Mouse (Mus musculus) limb, embryonic 14.5 days (tissue): ENCODE results near the gene 2210407C18Rik. TPM values are rescaled to one million over a fixed set of nuclear protein-coding genes. Genes with fewer than 3 reads are reported as not detected.

Experiments used
- ATAC-seq: fragments of 200-750 bp; cut with Nextera tagmentation; 2 replicates; pipeline ENCODE4 v1.8.0; 2017; ENCODE audit warnings: low read depth, moderate number of reproducible peaks, moderate TSS enrichment; ENCODE audit not compliant: low FRiP score
- DNase-seq: peaks from one replicate; pipeline ENCODE4 v3.0.0-alpha.2; 2015; ENCODE audit warnings: low spot score
- H3K27ac ChIP-seq: fragments of 300-500 bp; sonication (generic); replicated peaks from 2 replicates; pipeline ENCODE4 v1.5.1; 2014; ENCODE audit warnings: low read depth, mild to moderate bottlenecking, low read length, moderate library complexity, mixed read lengths
- H3K27me3 ChIP-seq: fragments of 300-500 bp; sonication (generic); 2 replicates; pipeline ENCODE4 v1.6.1; 2014; ENCODE audit warnings: low read length, mixed read lengths; ENCODE audit not compliant: control insufficient read depth, insufficient read depth
- H3K36me3 ChIP-seq: fragments of 300-500 bp; sonication (generic); 2 replicates; pipeline ENCODE4 v1.6.1; 2014; ENCODE audit warnings: mild to moderate bottlenecking, low read length, moderate library complexity, mixed read lengths; ENCODE audit not compliant: control insufficient read depth, insufficient read depth
- H3K4me1 ChIP-seq: fragments of 300-500 bp; sonication (generic); 2 replicates; pipeline ENCODE4 v1.6.1; 2014; ENCODE audit warnings: antibody characterized with exemption, low read length, mixed read lengths; ENCODE audit not compliant: control insufficient read depth, insufficient read depth
- H3K4me2 ChIP-seq: fragments of 300-500 bp; sonication (generic); replicated peaks from 2 replicates; pipeline ENCODE4 v1.6.1; 2014; ENCODE audit warnings: low read depth, mild to moderate bottlenecking, low read length, moderate library complexity; ENCODE audit not compliant: severe bottlenecking
- H3K4me3 ChIP-seq: fragments of 300-500 bp; sonication (generic); replicated peaks from 2 replicates; pipeline ENCODE4 v1.5.1; 2014; ENCODE audit warnings: low read length
- H3K9ac ChIP-seq: fragments of 300-500 bp; sonication (generic); 2 replicates; pipeline ENCODE4 v1.6.1; 2014; ENCODE audit warnings: mild to moderate bottlenecking, low read depth, low read length, moderate library complexity; ENCODE audit not compliant: severe bottlenecking
- H3K9me3 ChIP-seq: fragments of 300-500 bp; sonication (generic); 2 replicates; pipeline ENCODE4 v1.6.1; 2016; ENCODE audit warnings: low read length; ENCODE audit not compliant: control insufficient read depth
- POLR2A ChIP-seq: fragments of 200-500 bp; IDR thresholded peaks from 2 replicates; pipeline ENCODE4 v1.8.0; 2012; ENCODE audit warnings: inconsistent platforms, mild to moderate bottlenecking, moderate library complexity, borderline replicate concordance; ENCODE audit not compliant: insufficient read depth, insufficient read length; ENCODE audit errors: extremely low read depth
- WGBS: fragments of 180-500 bp; shearing (Covaris S2); extraction: QIAGEN DNeasy Blood & Tissue Kit; methylation state at CpG from one replicate; pipeline ENCODE4 v1.1.7; 2014; 5-methylcytosine and 5-hydroxymethylcytosine counted together
- polyA plus RNA-seq, 2 experiments: library from polyadenylated mRNA; depleted of rRNA in 1 of 2; stranded (reverse) in 1 of 2; unstranded in 1 of 2; fragments of >200 nt; fragmentation: Nextera tagmentation in 1 of 2; extraction: Ambion mirVana in 1 of 2; gene quantifications; 2 replicates each; pipeline versions ENCODE4 v1.2.1 to v1.2.3; 2012 to 2014

The 2210407C18Rik gene
- polyA plus RNA-seq, 2 experiments: not detected

DNA sequence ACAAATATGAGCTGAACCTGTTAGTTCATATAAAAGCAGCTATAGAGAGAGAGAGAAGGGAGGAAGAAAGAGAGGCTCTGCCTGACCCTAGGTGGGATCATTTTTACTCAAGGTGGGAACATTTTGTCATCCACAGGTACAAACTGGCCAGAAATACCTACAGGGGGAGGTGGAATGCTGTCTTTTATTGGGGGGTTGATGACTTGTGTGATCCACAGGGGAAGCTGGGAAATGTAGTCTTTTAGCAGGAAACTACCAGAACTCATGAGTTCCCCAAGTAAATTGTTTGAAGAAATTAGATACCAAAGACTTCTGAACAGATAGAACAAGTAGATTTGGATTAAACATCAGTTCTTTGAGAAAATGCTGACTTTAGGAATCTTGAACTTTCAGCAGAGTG, 13.8 kb downstream of the 2210407C18Rik start:
- Histone ChIP-seq H3K27me3 (no peaks in the 10 kb centered on the region), H3K4me2 (no peak overlapping the region), H3K9me3 (no peaks in the 10 kb centered on the region), H3K4me1 (no peaks in the 10 kb centered on the region), H3K27ac (no peak overlapping the region), H3K9ac (no peak overlapping the region), H3K36me3 (no peaks in the 10 kb centered on the region), H3K4me3 (no peak overlapping the region)
- ATAC-seq (no peak), DNase-seq (no peak)
- no peak for TF ChIP-seq POLR2A

DNA sequence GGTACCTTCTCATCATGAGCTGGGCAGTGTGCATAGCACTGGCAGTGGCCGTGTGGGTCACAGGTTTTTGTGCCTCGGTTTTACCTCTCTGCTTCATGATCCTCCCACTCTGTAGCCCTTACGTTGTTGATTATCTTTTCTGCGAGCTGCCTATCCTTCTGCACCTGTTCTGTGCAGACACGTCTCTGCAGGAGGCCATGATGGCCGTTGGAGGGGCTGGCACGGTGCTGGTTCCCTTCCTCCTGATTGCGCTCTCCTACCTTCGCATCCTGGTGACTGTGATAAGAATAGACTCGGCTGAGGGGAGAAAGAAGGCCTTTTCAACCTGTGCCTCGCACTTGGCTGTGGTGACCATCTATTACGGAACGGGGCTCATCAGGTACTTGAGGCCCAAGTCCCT, 18.0 kb downstream of the 2210407C18Rik start:
- no peak overlapping the region for H3K4me3 ChIP-seq

DNA sequence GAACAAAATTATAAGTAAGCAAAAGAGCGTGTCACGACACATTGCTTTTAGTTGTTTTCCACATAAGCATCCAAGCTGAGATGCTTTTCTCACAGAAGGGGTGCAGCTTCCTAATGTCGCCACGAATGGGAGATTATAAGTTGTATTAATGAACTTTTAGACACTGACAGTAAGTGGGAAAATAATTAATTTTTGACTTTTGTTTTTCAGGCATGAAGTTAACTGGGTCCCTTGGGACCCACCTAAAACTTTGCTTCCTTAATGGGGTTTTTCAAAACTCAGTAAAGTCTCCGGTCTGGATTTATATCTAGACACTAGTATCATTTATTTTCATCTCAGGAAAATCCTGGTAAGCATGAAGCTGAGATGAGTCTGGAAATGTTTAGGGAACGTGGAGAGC, 21.1 kb downstream of the 2210407C18Rik start, which contains the start of gene Olfr324:
TSS of gene Olfr324 (plus strand) at position 301 of the 400 bp plus-strand sequence.
- WGBS: 78% methylated on average over 6 of the region's 6 CpGs
- no peaks in the 10 kb centered on the region for H3K27me3 ChIP-seq
- no peaks in the 10 kb centered on the region for H3K4me1 ChIP-seq
- H3K4me3 ChIP-seq: no peak within 1 kb of the TSS
- H3K9me3 ChIP-seq: no peaks in the 10 kb centered on the region
- no peak for TF ChIP-seq POLR2A
- ATAC-seq: no peak
- H3K4me2 ChIP-seq: no peak within 1 kb of the TSS
- H3K9ac ChIP-seq: no peak within 1 kb of the TSS
- no peak within 1 kb of the TSS for H3K27ac ChIP-seq
- no peak for DNase-seq
- H3K36me3 ChIP-seq: no peaks in the 10 kb centered on the region

More for the DNA sequence above, 18.0 kb downstream of the 2210407C18Rik start:
- Histone ChIP-seq H3K27me3 (no peaks in the 10 kb centered on the region), H3K4me1 (no peaks in the 10 kb centered on the region), H3K9ac (no peak overlapping the region), H3K27ac (no peak overlapping the region), H3K9me3 (no peaks in the 10 kb centered on the region), H3K36me3 (no peaks in the 10 kb centered on the region), H3K4me2 (no peak overlapping the region)
- no peak for TF ChIP-seq POLR2A
- DNase-seq (no peak), ATAC-seq (no peak)
- WGBS: 87% methylated on average over 13 of the region's 13 CpGs

- H3K4me2 ChIP-seq: no peak overlapping the region
- no peak overlapping the region for H3K9ac ChIP-seq
- DNase-seq (no peak), ATAC-seq (no peak)
- H3K36me3 ChIP-seq: no peaks in the 10 kb centered on the region
- WGBS: 49% methylated on average over 3 of the region's 3 CpGs
- H3K27ac ChIP-seq: no peak overlapping the region
- H3K4me1 ChIP-seq: no peaks in the 10 kb centered on the region
- no peak for TF ChIP-seq POLR2A
- H3K9me3 ChIP-seq: no peaks in the 10 kb centered on the region
- H3K27me3 ChIP-seq: no peaks in the 10 kb centered on the region
- H3K4me3 ChIP-seq: no peak overlapping the region
Measured at GRCm38 (mm10) chr11:58588620-58589250, 27.1 kb downstream of the 2210407C18Rik start.

GRCm38 (mm10) chr11:58587898-58588348, 28.0 kb downstream of the 2210407C18Rik start:
- no peak overlapping the region for H3K4me3 ChIP-seq
- H3K27me3 ChIP-seq: no peaks in the 10 kb centered on the region
- H3K36me3 ChIP-seq: no peaks in the 10 kb centered on the region
- H3K4me1 ChIP-seq: no peaks in the 10 kb centered on the region
- 70% methylated on average over 7 of the region's 7 CpGs for WGBS
- H3K27ac ChIP-seq: no peak overlapping the region
- H3K9ac ChIP-seq: no peak overlapping the region
- DNase-seq: no peak
- H3K4me2 ChIP-seq: no peak overlapping the region
- no peak for ATAC-seq
- no peaks in the 10 kb centered on the region for H3K9me3 ChIP-seq
- no peak for TF ChIP-seq POLR2A
